ENCODE assay signal across 21 mouse cellular contexts in genomic region chr6:8631362-8631761, GRCm38 (mm10).
A peak's percentile ranks its signal among the peaks of the same experiment; 100 is the strongest.
DNase-seq lines count a peak whose midpoint lies in the region; ATAC-seq lines count a peak whose summit lies in the region.
"Had no signal": no experiment of that assay in that cellular context is flagged by ENCODE, and none has a peak within 500 bp of the region (broad histone marks: within the 10 kb centered on the region; RNA-seq: fewer than 3 reads in every experiment).

No protein-coding gene starts in this region.

- H3K36me3 ChIP-seq in midbrain, embryonic 11.5 days (ENCODE audit: control insufficient read depth, insufficient read depth, low read length): no peaks in the 10 kb centered on the region
- no peaks in the 10 kb centered on the region for H3K36me3 ChIP-seq in midbrain, embryonic 13.5 days
- H3K36me3 ChIP-seq: embryonic facial prominence, embryonic 13.5 days; embryonic facial prominence, embryonic 15.5 days; forebrain, embryonic 10.5 days; forebrain, embryonic 12.5 days had no signal

- H3K27ac ChIP-seq in midbrain, embryonic 11.5 days (ENCODE audit: low read depth, low read length): no peak overlapping the region
- H3K27ac ChIP-seq in midbrain, embryonic 13.5 days: no peak overlapping the region
- H3K27ac ChIP-seq: embryonic facial prominence, embryonic 13.5 days; embryonic facial prominence, embryonic 15.5 days; forebrain, embryonic 10.5 days; forebrain, embryonic 12.5 days had no signal

- H3K4me3 ChIP-seq in midbrain, embryonic 11.5 days (ENCODE audit: low read depth, low read length): no peak overlapping the region
- H3K4me3 ChIP-seq in midbrain, embryonic 13.5 days (replicated peaks): no peak overlapping the region
- H3K4me3 ChIP-seq: embryonic facial prominence, embryonic 13.5 days; embryonic facial prominence, embryonic 15.5 days; erythroblast, embryonic 14.5 days; forebrain, embryonic 10.5 days; forebrain, embryonic 12.5 days had no signal

- H3K9me3 ChIP-seq in midbrain, embryonic 11.5 days (ENCODE audit: control insufficient read depth, low read length): no peaks in the 10 kb centered on the region
- no peaks in the 10 kb centered on the region for H3K9me3 ChIP-seq in midbrain, embryonic 13.5 days
- H3K9me3 ChIP-seq: embryonic facial prominence, embryonic 13.5 days; embryonic facial prominence, embryonic 15.5 days; forebrain, embryonic 10.5 days; forebrain, embryonic 12.5 days had no signal

- no peak for ATAC-seq in midbrain, embryonic 11.5 days (ENCODE audit: low FRiP score)
- ATAC-seq in midbrain, embryonic 13.5 days: no peak
- ATAC-seq: forebrain, embryonic 14.5 days; forebrain, embryonic 16.5 days had no signal

- H3K27me3 ChIP-seq in midbrain, embryonic 11.5 days (ENCODE audit: control insufficient read depth, insufficient read depth, low read length): no peaks in the 10 kb centered on the region
- no peaks in the 10 kb centered on the region for H3K27me3 ChIP-seq in midbrain, embryonic 13.5 days
- H3K27me3 ChIP-seq: embryonic facial prominence, embryonic 13.5 days; embryonic facial prominence, embryonic 15.5 days; forebrain, embryonic 12.5 days had no signal

- H3K4me1 ChIP-seq in midbrain, embryonic 11.5 days (ENCODE audit: control insufficient read depth, insufficient read depth, low read length): no peaks in the 10 kb centered on the region
- no peaks in the 10 kb centered on the region for H3K4me1 ChIP-seq in midbrain, embryonic 13.5 days (replicated peaks)
- H3K4me1 ChIP-seq: embryonic facial prominence, embryonic 13.5 days; embryonic facial prominence, embryonic 15.5 days; forebrain, embryonic 12.5 days had no signal

- 83% methylated on average over 8 of the region's 8 CpGs for WGBS in midbrain, embryonic 11.5 days
- WGBS in midbrain, embryonic 13.5 days: 80% methylated on average over 8 of the region's 8 CpGs

- no peak overlapping the region for H3K9ac ChIP-seq in midbrain, embryonic 11.5 days (ENCODE audit: low read length)
- no peak overlapping the region for H3K9ac ChIP-seq in midbrain, embryonic 13.5 days (replicated peaks)
- H3K9ac ChIP-seq: embryonic facial prominence, embryonic 13.5 days; embryonic facial prominence, embryonic 15.5 days; forebrain, embryonic 12.5 days had no signal

- no peak overlapping the region for H3K4me2 ChIP-seq in midbrain, embryonic 11.5 days
- no peak overlapping the region for H3K4me2 ChIP-seq in midbrain, embryonic 13.5 days (replicated peaks)
- H3K4me2 ChIP-seq: embryonic facial prominence, embryonic 13.5 days; embryonic facial prominence, embryonic 15.5 days; forebrain, embryonic 12.5 days had no signal

- DNase-seq in embryo, embryonic 11 days: peak; percentile 36
- DNase-seq in embryo, embryonic 10 days (ENCODE audit: low spot score): no peak
- peak; percentile 65 for DNase-seq in midbrain, embryonic 11.5 days (ENCODE audit: low spot score, missing footprints)
- no peak for DNase-seq in liver
- DNase-seq: adrenal gland, adult 2 months; adrenal gland, postnatal 10 days; adrenal gland, postnatal 25 days; cerebellum, adult 11 months; cerebellum, adult 18-20 months; cerebellum, adult 8-10 months; cerebellum, adult 9-11 months; cerebellum, postnatal 14 days; cerebellum, postnatal 36 days had no signal

Comparison
In these comparisons a context has a peak if more than half of its experiments do, and no peak if none do; other contexts are left out.
1. DNase-seq: peak in embryo, embryonic 11 days (single experiment) and midbrain, embryonic 11.5 days (single experiment); none in embryo, embryonic 10 days (single experiment) and liver (single experiment).